Mouse (Mus musculus): ENCODE data around the gene Cep41. TPM values are rescaled to one million over a fixed set of nuclear protein-coding genes. Genes with fewer than 3 reads are reported as not detected.

Gene Cep41
- polyA plus RNA-seq, 1 experiment, result 6.6 TPM

DNA sequence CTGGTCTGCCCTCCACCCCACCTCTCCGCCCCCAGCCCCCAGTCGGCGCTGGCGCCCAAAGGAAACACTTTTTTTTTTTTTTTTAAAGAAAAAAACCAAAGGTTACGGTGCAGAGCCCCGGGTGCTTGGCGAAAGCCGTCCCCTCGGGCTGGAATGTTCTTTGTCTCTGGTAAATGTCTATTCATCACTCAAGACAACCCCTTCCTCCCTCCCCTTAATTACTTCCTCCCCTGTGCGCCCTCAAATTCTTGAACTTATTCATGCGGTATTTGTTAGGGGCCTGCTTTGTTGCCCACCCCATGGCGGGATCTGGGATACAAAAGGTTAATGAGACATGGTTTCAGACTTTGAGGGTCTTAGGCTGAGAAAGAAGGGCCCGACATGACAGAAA is 42.8 kb upstream of the Cep41 start:
- no peaks in the 10 kb centered on the region; the same call in 1 of the 2 replicates for H3K4me1 ChIP-seq (replicated peaks; ENCODE audit: control insufficient read depth, insufficient read depth, low read length)
- DNase-seq, result no peak
- WGBS, result 39% methylated on average over 13 of the region's 13 CpGs
- TF ChIP-seq CTCF (IDR thresholded peaks at IDR 0.05; ENCODE audit: borderline replicate concordance, control insufficient read depth, extremely low read depth, insufficient read depth, low read length, poor library complexity), result no peak
- TF ChIP-seq POLR2A (IDR thresholded peaks at IDR 0.05; ENCODE audit: control insufficient read depth, extremely low read depth, insufficient read depth, low read length, poor library complexity), result no peak
- H3K27me3 ChIP-seq (ENCODE audit: control insufficient read depth, insufficient read depth, low read length), result peaks cover 11% of the 10 kb centered on the region; the same call in 1 of the 2 replicates
- H3K27ac ChIP-seq (ENCODE audit: control insufficient read depth, insufficient read depth, low read length), result no peak overlapping the region
- no peak overlapping the region for H3K4me3 ChIP-seq (ENCODE audit: control insufficient read depth, insufficient read depth, low read length)
- no peaks in the 10 kb centered on the region for H3K36me3 ChIP-seq (ENCODE audit: control insufficient read depth, insufficient read depth, low read length)

DNA sequence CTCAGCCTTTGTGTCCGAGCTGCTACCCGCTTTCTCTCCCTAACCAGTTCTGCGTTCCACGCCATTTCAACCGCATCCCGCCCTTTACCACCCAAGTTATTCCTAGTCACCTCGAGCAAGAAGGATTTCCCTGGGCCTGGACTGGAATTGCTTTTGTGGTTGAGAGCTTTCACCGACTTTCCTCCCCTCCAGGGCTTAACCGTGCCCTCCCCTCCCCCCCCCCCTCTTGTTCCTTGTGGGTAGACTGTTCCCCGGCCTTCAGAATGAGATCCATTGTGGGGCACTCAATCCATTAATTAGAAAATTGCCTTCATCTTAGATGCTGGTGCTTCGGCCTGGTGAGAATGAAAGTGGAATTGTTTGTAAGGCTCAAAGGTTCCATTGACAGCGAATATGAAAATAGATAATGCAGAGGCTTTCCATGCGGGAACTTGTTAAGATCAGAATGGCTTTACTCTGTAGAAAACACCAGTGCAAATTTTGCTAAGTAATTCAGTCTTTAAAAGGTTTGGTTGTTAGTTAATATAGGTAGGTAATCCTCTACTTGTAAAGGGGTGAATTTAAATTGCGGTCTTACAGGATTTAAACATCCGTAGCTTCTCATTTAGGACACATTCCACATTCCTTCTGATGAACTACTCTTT is 42.3 kb upstream of the Cep41 start:
- no peak overlapping the region for H3K4me3 ChIP-seq (ENCODE audit: control insufficient read depth, insufficient read depth, low read length)

DNA sequence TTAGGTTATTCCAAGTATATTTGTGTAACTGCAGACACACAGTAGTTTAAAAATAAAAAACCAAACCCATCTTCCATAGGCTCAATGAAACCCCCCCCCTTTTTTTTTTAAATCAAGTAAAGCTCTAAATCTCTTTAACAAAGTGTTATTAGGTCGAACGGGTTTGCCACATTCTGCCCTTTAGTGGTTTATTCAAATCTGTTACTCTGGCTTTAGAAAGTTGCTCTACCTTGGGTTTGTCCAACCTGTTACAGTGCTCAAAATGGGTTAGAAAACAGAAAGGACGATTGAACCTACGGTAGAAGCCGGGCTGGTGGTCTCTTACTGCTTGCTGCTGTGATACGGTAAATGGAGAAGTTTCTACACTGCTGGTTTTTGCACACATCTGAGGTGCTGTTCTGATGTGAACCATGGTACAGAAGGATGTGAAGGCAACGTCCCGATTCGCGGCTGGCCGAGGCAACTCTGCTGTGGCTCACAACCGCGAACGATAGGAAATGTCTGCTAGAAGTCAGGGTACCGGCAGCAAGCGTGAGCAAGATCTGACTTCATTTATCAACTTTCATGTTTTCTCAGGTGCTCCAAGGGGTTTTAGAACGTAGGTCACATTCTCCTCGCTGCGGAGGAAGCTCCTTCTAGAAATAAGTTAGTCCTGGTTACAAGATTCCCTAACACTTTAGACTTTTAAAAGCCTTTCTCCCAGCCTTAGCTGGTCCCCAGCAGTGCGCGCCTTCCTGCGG is 41.6 kb upstream of the Cep41 start:
- Histone ChIP-seq H3K36me3 (ENCODE audit: control insufficient read depth, insufficient read depth, low read length) (no peaks in the 10 kb centered on the region), H3K4me3 (ENCODE audit: control insufficient read depth, insufficient read depth, low read length) (no peak overlapping the region), H3K27ac (ENCODE audit: control insufficient read depth, insufficient read depth, low read length) (no peak overlapping the region), H3K27me3 (ENCODE audit: control insufficient read depth, insufficient read depth, low read length) (peaks cover 11% of the 10 kb centered on the region; the same call in 1 of the 2 replicates), H3K4me1 (replicated peaks; ENCODE audit: control insufficient read depth, insufficient read depth, low read length) (no peaks in the 10 kb centered on the region; the same call in 1 of the 2 replicates)
- DNase-seq, result no peak
- WGBS, result 54% methylated on average over 22 of the region's 22 CpGs
- no peak for TF ChIP-seq CTCF (IDR thresholded peaks at IDR 0.05; ENCODE audit: borderline replicate concordance, control insufficient read depth, extremely low read depth, insufficient read depth, low read length, poor library complexity)
- TF ChIP-seq POLR2A (IDR thresholded peaks at IDR 0.05; ENCODE audit: control insufficient read depth, extremely low read depth, insufficient read depth, low read length, poor library complexity), result no peak

More for the DNA sequence above, 42.3 kb upstream of the Cep41 start:
- peaks cover 11% of the 10 kb centered on the region; the same call in 1 of the 2 replicates for H3K27me3 ChIP-seq (ENCODE audit: control insufficient read depth, insufficient read depth, low read length)
- WGBS, result 47% methylated on average over 15 of the region's 15 CpGs
- no peaks in the 10 kb centered on the region for H3K36me3 ChIP-seq (ENCODE audit: control insufficient read depth, insufficient read depth, low read length)
- TF ChIP-seq POLR2A (IDR thresholded peaks at IDR 0.05; ENCODE audit: control insufficient read depth, extremely low read depth, insufficient read depth, low read length, poor library complexity), result no peak
- TF ChIP-seq CTCF (IDR thresholded peaks at IDR 0.05; ENCODE audit: borderline replicate concordance, control insufficient read depth, extremely low read depth, insufficient read depth, low read length, poor library complexity), result no peak
- H3K4me1 ChIP-seq (replicated peaks; ENCODE audit: control insufficient read depth, insufficient read depth, low read length), result no peaks in the 10 kb centered on the region; the same call in 1 of the 2 replicates
- no peak overlapping the region for H3K27ac ChIP-seq (ENCODE audit: control insufficient read depth, insufficient read depth, low read length)
- DNase-seq, result no peak

DNA sequence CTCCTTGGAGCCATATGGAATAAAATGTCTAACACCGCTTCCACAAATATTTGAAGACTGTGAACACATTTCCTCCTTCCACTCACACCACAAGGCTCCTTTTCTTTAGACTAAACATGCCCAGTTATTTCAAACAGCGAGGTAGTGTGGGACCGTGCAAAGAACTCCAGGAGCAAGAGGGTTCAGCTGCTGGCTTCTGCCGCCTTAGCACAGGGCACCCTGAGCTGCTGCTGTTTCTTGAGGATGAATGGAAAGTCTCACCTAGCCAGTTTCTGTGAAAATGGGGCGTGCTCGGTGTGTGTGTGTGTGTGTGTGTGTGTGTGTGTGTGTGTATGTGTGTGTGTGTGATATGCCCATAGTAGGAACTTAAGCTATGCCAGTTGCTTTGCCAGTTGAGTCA is 40.9 kb upstream of the Cep41 start:
- 73% methylated on average over 6 of the region's 6 CpGs for WGBS
- H3K36me3 ChIP-seq (ENCODE audit: control insufficient read depth, insufficient read depth, low read length), result no peaks in the 10 kb centered on the region
- TF ChIP-seq CTCF (IDR thresholded peaks at IDR 0.05; ENCODE audit: borderline replicate concordance, control insufficient read depth, extremely low read depth, insufficient read depth, low read length, poor library complexity) (no peak), POLR2A (IDR thresholded peaks at IDR 0.05; ENCODE audit: control insufficient read depth, extremely low read depth, insufficient read depth, low read length, poor library complexity) (no peak)
- no peak overlapping the region for H3K4me3 ChIP-seq (ENCODE audit: control insufficient read depth, insufficient read depth, low read length)
- no peaks in the 10 kb centered on the region; the same call in 1 of the 2 replicates for H3K4me1 ChIP-seq (replicated peaks; ENCODE audit: control insufficient read depth, insufficient read depth, low read length)
- H3K27me3 ChIP-seq (ENCODE audit: control insufficient read depth, insufficient read depth, low read length), result peaks cover 11% of the 10 kb centered on the region; the same call in 1 of the 2 replicates
- no peak for DNase-seq
- no peak overlapping the region for H3K27ac ChIP-seq (ENCODE audit: control insufficient read depth, insufficient read depth, low read length)

DNA sequence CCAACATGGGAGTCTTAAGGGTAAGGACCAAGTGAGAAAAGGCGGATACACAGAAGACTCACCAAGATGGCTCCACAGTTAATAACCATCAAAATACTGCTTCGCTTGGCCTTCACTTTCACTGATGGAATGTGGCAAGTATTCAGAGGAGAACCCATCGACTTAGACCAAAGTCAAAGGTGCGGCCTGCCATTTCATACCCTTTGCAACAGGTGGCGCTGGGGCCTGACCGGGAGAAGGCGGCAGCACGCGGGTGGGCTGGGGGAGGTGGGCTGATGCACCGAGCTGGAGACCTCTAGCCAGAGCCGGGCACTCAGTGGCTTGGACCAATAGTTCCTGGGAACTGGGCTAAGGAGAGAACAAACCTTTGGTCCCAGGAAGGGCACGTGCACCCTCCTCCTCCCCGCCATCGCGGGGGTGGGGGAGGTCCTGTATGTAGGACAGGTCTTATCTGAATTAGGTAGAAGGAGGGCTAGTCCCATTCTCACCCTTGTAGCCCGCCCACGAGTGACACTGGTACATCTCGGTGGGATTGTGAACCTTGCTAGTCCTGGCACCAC is 39.1 kb upstream of the Cep41 start:
- TF ChIP-seq CTCF (IDR thresholded peaks at IDR 0.05; ENCODE audit: borderline replicate concordance, control insufficient read depth, extremely low read depth, insufficient read depth, low read length, poor library complexity) (no peak), POLR2A (IDR thresholded peaks at IDR 0.05; ENCODE audit: control insufficient read depth, extremely low read depth, insufficient read depth, low read length, poor library complexity) (no peak)
- Histone ChIP-seq H3K27me3 (ENCODE audit: control insufficient read depth, insufficient read depth, low read length) (peaks cover 7% of the 10 kb centered on the region; the same call in 1 of the 2 replicates), H3K4me3 (ENCODE audit: control insufficient read depth, insufficient read depth, low read length) (no peak overlapping the region), H3K4me1 (replicated peaks; ENCODE audit: control insufficient read depth, insufficient read depth, low read length) (no peaks in the 10 kb centered on the region), H3K27ac (ENCODE audit: control insufficient read depth, insufficient read depth, low read length) (no peak overlapping the region), H3K36me3 (ENCODE audit: control insufficient read depth, insufficient read depth, low read length) (no peaks in the 10 kb centered on the region)
- WGBS, result 81% methylated on average over 18 of the region's 18 CpGs
- DNase-seq, result no peak

DNA sequence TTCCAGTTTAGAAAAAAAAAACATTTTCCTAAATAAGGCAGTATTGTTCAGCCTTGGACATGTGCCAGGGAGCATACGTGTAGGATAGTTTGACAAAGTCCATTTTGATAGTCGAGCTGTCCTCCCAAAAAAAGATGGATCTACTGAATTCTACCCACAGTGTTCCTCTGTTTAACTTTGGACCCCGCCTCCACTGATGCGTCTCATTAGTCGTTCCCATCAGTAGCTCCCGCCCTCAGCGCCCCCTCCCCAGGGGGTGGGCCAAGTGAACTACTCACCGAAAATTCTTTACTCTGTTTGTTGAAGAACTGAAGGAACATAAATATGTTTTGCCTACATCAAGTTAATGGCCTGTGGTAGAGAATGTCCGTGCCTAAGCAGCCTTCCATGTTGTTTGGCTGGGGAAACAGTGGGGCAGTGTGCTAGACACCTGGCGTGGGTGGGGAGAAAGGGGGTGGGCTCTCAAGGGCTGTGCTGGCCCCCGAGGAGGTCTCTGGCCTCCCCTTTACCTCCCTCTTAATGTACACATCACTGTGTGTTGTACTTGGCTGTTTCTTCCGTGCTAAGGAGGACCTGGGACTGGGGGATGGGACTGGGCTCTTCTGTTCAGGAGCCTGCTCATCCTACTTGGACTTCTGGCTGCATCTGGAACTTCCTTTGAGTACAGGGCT is 36.9 kb upstream of the Cep41 start:
- H3K27me3 ChIP-seq (ENCODE audit: control insufficient read depth, insufficient read depth, low read length), result peaks cover 5% of the 10 kb centered on the region; the same call in 1 of the 2 replicates
- no peak overlapping the region for H3K4me3 ChIP-seq (ENCODE audit: control insufficient read depth, insufficient read depth, low read length)
- TF ChIP-seq CTCF (IDR thresholded peaks at IDR 0.05; ENCODE audit: borderline replicate concordance, control insufficient read depth, extremely low read depth, insufficient read depth, low read length, poor library complexity) (no peak), POLR2A (IDR thresholded peaks at IDR 0.05; ENCODE audit: control insufficient read depth, extremely low read depth, insufficient read depth, low read length, poor library complexity) (no peak)
- H3K36me3 ChIP-seq (ENCODE audit: control insufficient read depth, insufficient read depth, low read length), result no peaks in the 10 kb centered on the region
- 82% methylated on average over 12 of the region's 12 CpGs for WGBS
- no peak overlapping the region for H3K27ac ChIP-seq (ENCODE audit: control insufficient read depth, insufficient read depth, low read length)
- no peak for DNase-seq
- H3K4me1 ChIP-seq (replicated peaks; ENCODE audit: control insufficient read depth, insufficient read depth, low read length), result no peaks in the 10 kb centered on the region
